Mouse (Mus musculus) heart, postnatal 0 days (tissue): Measurements from ENCODE around the gene Cep89.

Experiments
- CTCF ChIP-seq: IDR thresholded peaks from 2 replicates; pipeline ENCODE4 v1.5.1; 2016; ENCODE audit warnings: antibody characterized with exemption, control low read depth, low read depth
- EP300 ChIP-seq: IDR thresholded peaks from 2 replicates; pipeline ENCODE4 v1.6.1; 2016; ENCODE audit warnings: antibody characterized with exemption, low read depth

GRCm38 (mm10) chr7:35371096-35371495 is 25.7 kb upstream of the Cep89 start:
- TF ChIP-seq CTCF (no peak), EP300 (no peak)
